Mouse (Mus musculus) thymus, adult 2 months (tissue): ENCODE measurements around the gene Adipor1.

ENCODE experiments used
- CTCF ChIP-seq: fragments of 200-500 bp; IDR thresholded peaks from 2 replicates; pipeline ENCODE4 v1.5.1; 2012; ENCODE audit warnings: mild to moderate bottlenecking, control low read depth, low read length, moderate library complexity, borderline replicate concordance; ENCODE audit not compliant: control insufficient read depth, poor library complexity, insufficient read depth; ENCODE audit errors: extremely low read depth
- POLR2A ChIP-seq: fragments of 200-500 bp; IDR thresholded peaks from 2 replicates; pipeline ENCODE4 v1.6.1; 2012; ENCODE audit warnings: mild to moderate bottlenecking, low read length, control low read depth, moderate library complexity; ENCODE audit not compliant: control insufficient read depth, poor library complexity, insufficient read depth; ENCODE audit errors: extremely low read depth

GRCm38 (mm10) chr1:134414038-134414437 lies 1.1 kb upstream of the Adipor1 start:
- TF ChIP-seq CTCF (no peak), POLR2A (no peak)
